Mouse (Mus musculus): Measurements from ENCODE around the gene Lmo1.

- no peak for TF ChIP-seq CTCF (conservative IDR thresholded peaks at IDR 0.05; ENCODE audit: low read length)
- no peak for TF ChIP-seq POU5F1 (IDR thresholded peaks at IDR 0.05; ENCODE audit: borderline replicate concordance, low read length)
- TF ChIP-seq NANOG (IDR thresholded peaks at IDR 0.05; ENCODE audit: borderline replicate concordance, low read length) = no peak
These were observed 77.8 kb downstream of the Lmo1 start for GRCm38 (mm10) chr7:109097203-109097602.
